Mouse (Mus musculus) ES-CJ7 (cell line): ENCODE measurements around the gene Sf3b3.

ENCODE experiments used
- DNase-seq: peaks from one replicate; pipeline ENCODE4 v3.0.0; 2011; ENCODE audit warnings: low read depth, low spot score

The Sf3b3 gene

GRCm38 (mm10) chr8:110847645-110848495 is 1.3 kb upstream of the Sf3b3 start:
- no peak for DNase-seq

GRCm38 (mm10) chr8:110847171-110847549 is 573 bp upstream of the Sf3b3 start:
- no peak for DNase-seq

DNA sequence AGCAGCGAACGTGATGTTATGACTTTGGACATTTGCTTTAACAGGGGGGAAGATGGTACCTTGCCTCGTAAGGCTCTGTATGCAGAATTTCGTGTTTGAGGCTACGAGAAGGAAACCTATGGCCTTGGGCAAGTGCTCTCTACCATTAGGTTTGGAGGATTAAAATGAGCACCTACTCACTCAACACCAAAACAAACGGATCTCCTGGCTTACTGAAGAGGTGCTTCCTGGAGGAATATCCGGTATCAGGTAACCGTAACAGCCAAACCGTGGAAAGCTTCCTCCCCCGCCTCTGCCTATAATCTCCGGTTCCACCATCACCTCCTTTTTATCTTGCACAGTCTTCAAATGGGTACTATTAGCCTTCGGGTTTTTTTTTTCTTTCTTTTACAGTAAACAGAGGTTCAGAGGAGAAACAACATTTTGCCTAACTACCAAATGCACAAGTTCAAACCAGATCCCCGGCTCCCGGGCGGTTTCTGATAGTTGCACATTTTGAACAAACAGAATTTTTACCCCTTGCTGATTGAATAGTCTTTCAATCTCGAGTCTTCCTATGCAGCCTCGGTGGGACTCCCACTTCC is 674 bp downstream of the Sf3b3 start:
- DNase-seq = peak; percentile 56

- no peak for DNase-seq
Observed at GRCm38 (mm10) chr8:110844941-110845340, 1.6 kb downstream of the Sf3b3 start.

- DNase-seq = no peak
Observed at GRCm38 (mm10) chr8:110843207-110843606, 3.4 kb downstream of the Sf3b3 start.

DNA sequence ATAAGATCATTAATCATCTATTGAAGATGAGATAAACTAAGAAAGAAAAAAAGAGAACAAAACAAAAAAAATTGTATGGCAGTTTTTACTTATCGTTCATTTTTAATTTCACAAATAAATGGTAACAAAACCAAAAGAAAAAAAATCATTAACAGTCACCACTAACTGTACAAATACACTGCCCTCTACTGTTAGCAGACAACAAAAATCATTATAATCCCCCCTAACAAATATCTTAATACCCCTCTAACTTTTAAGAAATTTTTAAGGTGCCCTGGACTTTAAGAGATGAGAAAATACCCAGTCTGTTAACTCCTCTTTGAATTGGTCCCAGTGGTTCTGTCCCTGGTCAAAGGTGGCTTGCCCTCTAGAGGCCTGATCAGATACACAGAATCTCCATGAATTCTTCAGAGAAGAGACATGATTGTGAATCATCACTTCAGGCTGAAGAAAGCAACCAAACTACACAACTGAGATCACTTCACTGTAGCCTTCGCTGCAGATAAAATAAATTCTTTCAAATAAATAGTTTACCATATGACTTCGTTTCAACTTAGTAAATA is 4.5 kb downstream of the Sf3b3 start:
- no peak for DNase-seq

- DNase-seq = no peak
Observed at GRCm38 (mm10) chr8:110831956-110832355, 14.6 kb downstream of the Sf3b3 start.

GRCm38 (mm10) chr8:110828511-110828910 is 18.1 kb downstream of the Sf3b3 start:
- DNase-seq = no peak

- no peak for DNase-seq
Observed at GRCm38 (mm10) chr8:110824861-110825260, 21.7 kb downstream of the Sf3b3 start.

DNA sequence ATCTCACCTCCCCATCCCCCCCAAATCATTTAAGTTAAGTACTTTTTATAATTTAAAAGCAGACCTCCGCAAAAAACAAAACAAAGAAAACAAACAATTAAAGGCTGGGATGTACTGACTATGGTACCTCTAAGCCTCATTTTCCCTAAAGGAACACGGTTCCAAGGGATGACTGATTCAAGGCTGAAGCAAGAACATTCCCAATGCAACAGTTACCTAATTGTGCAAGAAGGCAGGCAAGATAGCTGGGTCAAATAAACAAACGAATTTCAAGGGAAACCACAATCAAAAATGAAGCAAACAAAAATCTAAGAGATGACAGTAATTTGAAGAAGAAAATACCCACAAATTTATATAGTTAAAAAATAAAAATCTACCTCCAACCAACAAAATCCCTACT is 24.6 kb downstream of the Sf3b3 start:
- no peak for DNase-seq

DNA sequence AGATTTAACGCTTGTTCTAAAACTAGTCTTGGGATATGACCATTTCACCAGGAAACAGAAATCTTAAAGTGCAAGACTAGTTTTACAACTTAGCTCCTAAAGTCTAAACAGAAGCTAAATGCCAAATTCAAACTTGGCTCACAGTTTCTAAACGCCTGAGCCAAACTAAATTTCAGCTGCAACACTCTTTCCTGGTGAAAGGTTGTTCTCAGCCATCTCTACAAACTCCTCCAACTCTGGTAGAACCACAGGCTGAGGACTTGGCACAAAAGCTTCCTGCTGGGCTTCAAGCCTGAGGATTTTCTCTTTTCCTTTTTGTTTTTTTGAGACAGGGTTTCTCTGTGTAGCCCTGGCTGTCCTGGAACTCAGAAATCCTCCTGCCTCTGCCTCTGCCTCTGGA is 26.3 kb downstream of the Sf3b3 start:
- DNase-seq = no peak

GRCm38 (mm10) chr8:110818593-110818992 is 28.0 kb downstream of the Sf3b3 start:
- no peak for DNase-seq

DNA sequence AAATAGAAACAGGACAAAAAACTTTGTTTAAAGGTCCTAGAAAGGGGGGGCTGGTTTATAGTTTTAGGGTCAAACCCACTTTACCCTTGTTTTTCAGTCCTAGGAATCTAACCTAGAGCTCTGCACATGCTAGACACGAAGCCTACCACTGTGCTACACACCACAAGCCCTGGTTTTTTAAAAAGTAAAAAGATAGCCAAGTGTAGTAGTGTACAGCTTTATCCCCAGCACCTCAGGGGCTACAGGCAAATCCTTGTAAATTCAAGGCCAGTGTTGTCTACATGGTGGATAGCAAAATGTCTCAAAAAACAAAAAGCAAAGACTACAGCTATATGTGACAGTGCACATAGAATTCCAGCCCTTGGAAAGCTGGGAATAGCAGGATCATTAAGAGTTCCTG is 29.6 kb downstream of the Sf3b3 start:
- DNase-seq = no peak

GRCm38 (mm10) chr8:110815308-110815707 is 31.3 kb downstream of the Sf3b3 start:
- DNase-seq = no peak

DNA sequence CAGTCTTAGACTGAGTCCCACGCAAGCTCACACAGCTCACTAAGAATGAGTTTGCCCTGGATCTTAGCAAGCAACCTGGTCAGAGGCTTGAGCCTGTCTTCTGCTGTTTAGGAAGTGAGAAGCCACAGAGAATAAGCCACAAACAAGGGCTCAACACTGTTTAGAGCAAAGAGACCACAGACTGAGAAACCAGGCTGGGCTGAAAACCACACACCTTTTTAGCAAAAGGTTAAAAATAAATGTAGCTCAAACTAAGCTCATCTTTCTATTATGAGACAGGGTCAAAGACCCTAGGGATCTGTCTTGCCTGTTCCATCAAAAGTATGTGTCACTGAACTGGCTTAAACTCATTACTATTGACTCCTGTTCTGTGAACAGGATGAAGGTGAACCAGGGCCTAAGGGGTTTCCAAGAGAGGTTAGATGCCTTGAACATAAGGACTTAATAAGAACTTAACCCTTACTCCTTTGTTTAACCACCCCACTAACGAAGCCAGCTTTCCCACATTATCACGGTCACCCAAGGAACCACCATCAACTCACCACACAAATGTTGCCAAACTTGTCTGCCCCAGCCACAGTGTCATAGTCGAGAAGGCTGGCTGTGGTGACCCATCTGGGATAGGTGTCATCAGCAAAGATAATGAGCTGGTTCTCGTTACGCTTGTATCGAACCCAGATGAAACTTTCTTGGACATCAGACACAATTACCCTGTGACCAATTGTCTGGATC is 33.3 kb downstream of the Sf3b3 start:
- DNase-seq = no peak

- DNase-seq = no peak
Observed at GRCm38 (mm10) chr8:110812349-110813080, 34.1 kb downstream of the Sf3b3 start.

DNA sequence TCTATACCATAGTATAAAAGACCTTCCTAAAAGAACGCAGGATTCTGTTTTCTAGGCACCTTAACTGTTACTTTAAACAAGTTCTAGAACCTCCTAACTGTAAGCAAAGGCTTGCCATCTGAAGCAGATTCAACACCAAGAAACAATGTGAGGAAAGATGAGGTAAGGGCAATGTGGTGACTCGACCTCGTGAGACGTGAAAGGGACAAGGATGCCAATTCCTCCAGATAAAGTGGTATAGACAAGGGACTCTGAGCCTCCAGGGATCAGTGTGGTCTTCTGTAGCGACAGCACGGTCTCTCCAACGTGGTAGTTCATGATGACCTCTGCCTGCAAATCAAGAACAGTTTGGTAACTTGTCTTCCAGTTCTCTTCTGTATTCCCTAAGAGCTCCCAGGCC is 34.8 kb downstream of the Sf3b3 start:
- no peak for DNase-seq

GRCm38 (mm10) chr8:110811116-110811515 is 35.5 kb downstream of the Sf3b3 start:
- DNase-seq = no peak

GRCm38 (mm10) chr8:110810481-110811065 is 36.0 kb downstream of the Sf3b3 start:
- DNase-seq = no peak

DNA sequence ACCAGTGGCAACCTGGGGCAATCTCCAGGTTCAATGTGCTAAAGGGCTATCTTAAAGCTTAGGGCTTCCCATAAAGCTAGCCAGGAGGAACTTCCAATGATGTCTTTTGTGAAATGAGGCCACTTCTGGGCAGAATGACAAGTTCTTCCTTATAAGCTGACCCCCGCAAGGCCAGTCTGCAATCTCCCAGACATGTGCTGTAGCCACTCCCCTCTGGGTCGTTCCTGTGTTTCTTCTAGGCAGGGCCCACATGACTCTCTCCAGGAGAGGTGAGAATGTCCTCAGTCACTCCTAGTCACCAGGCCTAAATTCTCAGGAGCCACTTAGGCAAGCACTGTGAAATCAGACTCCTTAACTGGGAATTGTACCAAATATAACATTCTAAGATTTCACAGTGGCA is 36.8 kb downstream of the Sf3b3 start:
- DNase-seq = no peak
